ENCODE assay signal across 17 mouse cellular contexts in the genomic region with DNA sequence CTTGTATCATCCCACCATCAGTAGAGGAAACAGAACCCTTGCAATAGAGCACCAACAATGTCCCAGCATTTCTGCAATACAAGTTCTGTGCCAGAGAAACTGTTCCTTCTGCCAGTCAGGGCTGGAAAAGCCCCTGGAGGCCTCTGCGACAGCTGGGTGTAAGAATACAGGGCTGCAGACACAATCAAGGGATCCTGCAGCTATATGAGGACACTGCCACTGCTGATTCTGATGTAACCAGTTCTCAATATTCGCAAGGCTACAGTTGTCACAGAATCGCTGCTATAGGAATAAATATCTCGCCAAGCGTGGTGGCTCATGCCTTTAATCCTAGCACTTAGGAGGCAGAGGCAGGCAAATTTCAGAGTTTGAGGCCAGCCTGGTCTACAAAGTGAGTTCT. TPM values are rescaled to one million over a fixed set of nuclear protein-coding genes. Genes with fewer than 3 reads are reported as not detected.
A peak's percentile ranks its signal among the peaks of the same experiment; 100 is the strongest.
DNase-seq lines count a peak whose midpoint lies in the region; TF ChIP-seq lines count a peak whose summit lies in the region.
"Had no signal": no experiment of that assay in that cellular context is flagged by ENCODE, and none has a peak within 500 bp of the region (broad histone marks: within the 10 kb centered on the region; RNA-seq: fewer than 3 reads in every experiment).

No protein-coding gene starts in this region.

- peak; percentile 70 for DNase-seq in MN1 (ENCODE audit: low spot score)
- DNase-seq in cerebellum, postnatal 4 days (ENCODE audit: low spot score in 2 of 2): no peak
- DNase-seq in frontal cortex, postnatal 14 days (ENCODE audit: low spot score in 2 of 2): no peak
- DNase-seq: adrenal gland, adult 2 months; adrenal gland, adult 8-10 months; adrenal gland, postnatal 10 days; adrenal gland, postnatal 14 days; adrenal gland, postnatal 25 days; adrenal gland, postnatal 36 days; B cell, adult 2 months; cerebellum, adult 11 months; cerebellum, adult 11-12 months; cerebellum, adult 18-20 months; cerebellum, adult 2 months had no signal

- H3K4me2 ChIP-seq in myocyte (ENCODE audit: low read depth): peak overlapping the region; percentile 21

- no peaks in the 10 kb centered on the region for H3K36me3 ChIP-seq in myocyte (ENCODE audit: control insufficient read depth, insufficient read depth)
- H3K36me3 ChIP-seq: G1E had no signal

- H3K79me2 ChIP-seq in myocyte (ENCODE audit: control insufficient read depth, insufficient read depth): no peaks in the 10 kb centered on the region

- no peak overlapping the region for H3ac ChIP-seq in myocyte (ENCODE audit: control insufficient read depth, insufficient read length)

- no peaks in the 10 kb centered on the region for H3K27me3 ChIP-seq in myocyte (ENCODE audit: control insufficient read depth, insufficient read depth, insufficient read length)
- H3K27me3 ChIP-seq: Patski had no signal

- H3K4me3 ChIP-seq in myocyte: no peak overlapping the region

- TF ChIP-seq POLR2A in myocyte (IDR thresholded peaks at IDR 0.05; ENCODE audit: insufficient read length, low read depth): no peak

TF ChIP-seq in myocyte, 11 proteins besides CTCF, POLR2A, EP300 and RAD21:
- TF ChIP-seq E2F4 (IDR thresholded peaks at IDR 0.05; ENCODE audit: insufficient read depth) (no peak), USF1 (IDR thresholded peaks at IDR 0.05; ENCODE audit: low read depth) (no peak), MAX (IDR thresholded peaks at IDR 0.05; ENCODE audit: low read depth) (no peak), POLR2AphosphoS2 (IDR thresholded peaks at IDR 0.05; ENCODE audit: insufficient read length, low read depth) (no peak), MYOD1 (IDR thresholded peaks at IDR 0.05; ENCODE audit: control insufficient read depth in 1 of 3, insufficient read length in 2 of 3, low read depth in 2 of 3) (peak; percentile 28 to 56 (median 41)), SRF (IDR thresholded peaks at IDR 0.05; ENCODE audit: control insufficient read depth, insufficient read length, low read depth) (no peak), MYOG (IDR thresholded peaks at IDR 0.05; ENCODE audit: control insufficient read depth in 1 of 3, insufficient read depth in 1 of 3, insufficient read length in 2 of 3, low read depth in 2 of 3) (peak in 2 of 3 experiments; percentile 59 to 80), TCF12 (IDR thresholded peaks at IDR 0.05; ENCODE audit: insufficient read depth, poor library complexity, severe bottlenecking) (peak; percentile 48), REST (IDR thresholded peaks at IDR 0.05; ENCODE audit: insufficient read depth, insufficient read length) (no peak), TCF3 (IDR thresholded peaks at IDR 0.05; ENCODE audit: insufficient read length, low read depth) (no peak), CEBPB (IDR thresholded peaks at IDR 0.05; ENCODE audit: insufficient read depth, poor library complexity, severe bottlenecking) (peak; percentile 92)

RNA-seq across cellular contexts. Expression of gene Fmnl3, which starts 6.0 kb away (rescaled TPM):
- 62.6 TPM for polyA plus RNA-seq in myocyte (2012; fragmentation: generic; extraction: Trizol)

RNA-seq across cellular contexts. Expression of gene Tmbim6, which starts 16.4 kb away (rescaled TPM):
- polyA plus RNA-seq in myocyte (2012; fragmentation: generic; extraction: Trizol): 691 TPM
